Mouse (Mus musculus): ENCODE measurements around the gene Arhgef6.

DNA sequence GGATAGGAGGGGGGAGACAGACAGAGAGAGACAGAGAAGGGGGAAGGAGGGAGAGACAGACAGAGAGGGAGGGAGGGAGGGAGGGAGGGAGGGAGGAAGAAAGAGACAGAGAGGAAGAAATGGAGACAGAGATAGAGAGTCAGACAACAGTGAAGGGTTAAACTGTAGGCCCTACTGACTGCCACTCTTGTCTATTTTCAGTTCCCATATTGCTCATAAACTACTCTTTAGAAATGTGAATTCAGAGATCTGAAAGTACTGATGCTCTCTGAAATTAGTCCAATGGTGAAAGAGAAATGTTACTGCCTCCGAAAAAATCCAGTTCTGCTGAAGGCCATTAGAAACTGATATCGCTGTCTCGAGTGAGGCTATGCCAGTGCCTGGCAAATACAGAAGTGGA is 56.3 kb downstream of the Arhgef6 start:
- no peak for TF ChIP-seq POLR2A (IDR thresholded peaks at IDR 0.05; ENCODE audit: insufficient read depth, low read depth, low read length)
- no peak for TF ChIP-seq CTCF (IDR thresholded peaks at IDR 0.05; ENCODE audit: insufficient read depth, low read depth, low read length)

Data from olfactory bulb, adult 2 months (tissue).